Mouse (Mus musculus): ENCODE measurements at regions not wholly inside any gene's neighbourhood (a gene's known extent, or its start where the extent isn't known, plus 50 kb on each side); places are given as distances from the start of the nearest gene placed in this dataset.

GRCm38 (mm10) chr8:82473266-82473665 lies 70.2 kb upstream of the Il15 start:
- peaks cover 3% of the 10 kb centered on the region for H3K4me1 ChIP-seq (replicated peaks)
- 68% methylated on average over 2 of the region's 2 CpGs for WGBS
- no peak overlapping the region for H3K4me2 ChIP-seq
- H3K27ac ChIP-seq, result no peak overlapping the region
- H3K27me3 ChIP-seq, result no peaks in the 10 kb centered on the region
- no peak overlapping the region for H3K9ac ChIP-seq
- H3K36me3 ChIP-seq, result no peaks in the 10 kb centered on the region
- H3K4me3 ChIP-seq, result no peak overlapping the region
- H3K9me3 ChIP-seq (replicated peaks), result no peaks in the 10 kb centered on the region
- no peak for ATAC-seq (replicated peaks; ENCODE audit: insufficient number of reproducible peaks, insufficient read depth, low FRiP score, low read depth)

- no peaks in the 10 kb centered on the region for H3K4me1 ChIP-seq (replicated peaks)
- H3K27me3 ChIP-seq, result no peaks in the 10 kb centered on the region
- no peaks in the 10 kb centered on the region for H3K9me3 ChIP-seq (replicated peaks)
- ATAC-seq (replicated peaks; ENCODE audit: insufficient number of reproducible peaks, insufficient read depth, low FRiP score, low read depth), result no peak
- H3K27ac ChIP-seq, result no peak overlapping the region
- no peak overlapping the region for H3K4me2 ChIP-seq
- no peak overlapping the region for H3K4me3 ChIP-seq
- H3K9ac ChIP-seq, result no peak overlapping the region
- no CpG with 5 or more reads among the region's 1 CpGs for WGBS
- no peaks in the 10 kb centered on the region for H3K36me3 ChIP-seq
Observed at GRCm38 (mm10) chr8:82471825-82472224, 68.8 kb upstream of the Il15 start.

GRCm38 (mm10) chr8:82469824-82470223 lies 66.8 kb upstream of the Il15 start:
- Histone ChIP-seq H3K4me1 (replicated peaks) (no peaks in the 10 kb centered on the region), H3K36me3 (no peaks in the 10 kb centered on the region), H3K4me3 (no peak overlapping the region), H3K27me3 (no peaks in the 10 kb centered on the region), H3K4me2 (no peak overlapping the region), H3K9ac (no peak overlapping the region), H3K27ac (no peak overlapping the region), H3K9me3 (replicated peaks) (no peaks in the 10 kb centered on the region)
- no peak for ATAC-seq (replicated peaks; ENCODE audit: insufficient number of reproducible peaks, insufficient read depth, low FRiP score, low read depth)

- Histone ChIP-seq H3K4me3 (no peak overlapping the region), H3K36me3 (no peaks in the 10 kb centered on the region), H3K27me3 (no peaks in the 10 kb centered on the region), H3K9me3 (replicated peaks) (no peaks in the 10 kb centered on the region), H3K9ac (no peak overlapping the region), H3K27ac (no peak overlapping the region), H3K4me1 (replicated peaks) (no peaks in the 10 kb centered on the region), H3K4me2 (no peak overlapping the region)
- ATAC-seq (replicated peaks; ENCODE audit: insufficient number of reproducible peaks, insufficient read depth, low FRiP score, low read depth), result no peak
Observed at GRCm38 (mm10) chr8:82462841-82463240, 59.8 kb upstream of the Il15 start.

- Histone ChIP-seq H3K9me3 (replicated peaks) (no peaks in the 10 kb centered on the region), H3K27me3 (no peaks in the 10 kb centered on the region), H3K4me2 (no peak overlapping the region), H3K4me3 (no peak overlapping the region), H3K9ac (no peak overlapping the region), H3K4me1 (replicated peaks) (no peaks in the 10 kb centered on the region), H3K36me3 (no peaks in the 10 kb centered on the region), H3K27ac (no peak overlapping the region)
- ATAC-seq (replicated peaks; ENCODE audit: insufficient number of reproducible peaks, insufficient read depth, low FRiP score, low read depth), result no peak
Observed at GRCm38 (mm10) chr8:82459007-82459406, 56.0 kb upstream of the Il15 start.

- no peaks in the 10 kb centered on the region for H3K4me1 ChIP-seq (replicated peaks)
- no peaks in the 10 kb centered on the region for H3K36me3 ChIP-seq
- H3K4me2 ChIP-seq, result no peak overlapping the region
- ATAC-seq (replicated peaks; ENCODE audit: insufficient number of reproducible peaks, insufficient read depth, low FRiP score, low read depth), result no peak
- 77% methylated on average over 4 of the region's 4 CpGs for WGBS
- H3K27me3 ChIP-seq, result no peaks in the 10 kb centered on the region
- H3K9me3 ChIP-seq (replicated peaks), result no peaks in the 10 kb centered on the region
- H3K9ac ChIP-seq, result no peak overlapping the region
- H3K27ac ChIP-seq, result no peak overlapping the region
- H3K4me3 ChIP-seq, result no peak overlapping the region
Observed at GRCm38 (mm10) chr8:82454056-82454455, 51.0 kb upstream of the Il15 start.

Measured in heart, embryonic 15.5 days (tissue).